Mouse (Mus musculus) retina, embryonic 14.5 days (tissue): Measurements from ENCODE around the gene Bcl6.

Experiments
- DNase-seq: peaks from one replicate; pipeline ENCODE4 v3.0.0-alpha.2; 2015; ENCODE audit warnings: low spot score

The Bcl6 gene

GRCm38 (mm10) chr16:23921697-23922096 is 67.0 kb downstream of the Bcl6 start:
- no peak for DNase-seq

GRCm38 (mm10) chr16:23919418-23919817 is 69.2 kb downstream of the Bcl6 start:
- no peak for DNase-seq
